Mouse (Mus musculus) bone marrow, adult 2 months (tissue): ENCODE results near the gene Car12.

ENCODE experiments used
- CTCF ChIP-seq: fragments of 200-500 bp; IDR thresholded peaks from 2 replicates; pipeline ENCODE4 v1.5.1; 2011; ENCODE audit warnings: low read length, control low read depth; ENCODE audit not compliant: control insufficient read depth, insufficient read depth
- POLR2A ChIP-seq: fragments of 200-500 bp; IDR thresholded peaks from 2 replicates; pipeline ENCODE4 v1.6.1; 2011; ENCODE audit warnings: low read depth, mild to moderate bottlenecking, control low read depth, low read length, borderline replicate concordance; ENCODE audit not compliant: control insufficient read depth

DNA sequence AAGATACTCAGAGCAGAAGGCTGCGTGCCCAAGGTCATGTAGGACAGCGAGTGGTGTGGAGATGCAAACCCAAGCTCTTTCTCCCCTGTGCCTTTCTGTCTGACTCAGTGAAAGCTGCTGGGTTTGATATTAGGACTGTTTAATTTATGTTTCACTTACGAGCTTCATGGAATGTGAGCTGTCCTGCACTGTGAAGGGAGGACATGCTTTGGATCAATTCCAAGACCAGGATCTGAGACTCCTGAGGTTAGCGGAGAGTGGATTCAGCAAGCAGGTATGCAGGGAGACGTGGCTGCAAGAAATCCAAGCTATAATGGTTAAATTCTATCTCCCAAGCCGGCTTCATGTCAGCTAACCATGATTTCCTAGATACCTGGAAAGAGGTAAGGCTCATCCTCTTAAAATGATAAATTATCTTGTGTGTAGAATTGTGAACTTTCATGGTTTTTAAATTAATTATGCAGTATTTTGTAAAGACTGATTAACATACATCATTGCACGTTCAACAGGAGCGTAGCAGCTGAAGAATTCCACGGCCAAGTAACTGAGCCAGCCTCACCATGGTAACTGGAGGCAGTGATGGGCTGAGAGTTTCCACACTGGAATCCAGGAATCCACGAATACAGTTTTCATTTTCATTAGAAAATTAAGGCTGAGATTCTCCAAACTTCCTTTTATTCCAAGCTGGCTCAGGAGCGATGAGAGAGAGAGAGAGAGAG is 5.3 kb upstream of the Car12 start:
- no peak for TF ChIP-seq CTCF
- TF ChIP-seq POLR2A, result no peak
